Mouse (Mus musculus): ENCODE data around the gene Lins1.

GRCm38 (mm10) chr7:66655471-66655870 lies 34.2 kb upstream of the Lins1 start:
- TF ChIP-seq EP300 (IDR thresholded peaks at IDR 0.05; ENCODE audit: low read depth) (no peak), CTCF (IDR thresholded peaks at IDR 0.05; ENCODE audit: low read depth) (no peak)
